Mouse (Mus musculus) gastrocnemius, adult 8-10 months (tissue): ENCODE measurements at regions not wholly inside any gene's neighbourhood (a gene's known extent, or its start where the extent isn't known, plus 50 kb on each side); places are given as distances from the start of the nearest gene placed in this dataset.

ENCODE experiments used
- DNase-seq, 2 experiments: peaks; one replicate each; pipeline ENCODE4 v3.0.0; 2022; ENCODE audit warnings: low spot score in 2 of 2

DNA sequence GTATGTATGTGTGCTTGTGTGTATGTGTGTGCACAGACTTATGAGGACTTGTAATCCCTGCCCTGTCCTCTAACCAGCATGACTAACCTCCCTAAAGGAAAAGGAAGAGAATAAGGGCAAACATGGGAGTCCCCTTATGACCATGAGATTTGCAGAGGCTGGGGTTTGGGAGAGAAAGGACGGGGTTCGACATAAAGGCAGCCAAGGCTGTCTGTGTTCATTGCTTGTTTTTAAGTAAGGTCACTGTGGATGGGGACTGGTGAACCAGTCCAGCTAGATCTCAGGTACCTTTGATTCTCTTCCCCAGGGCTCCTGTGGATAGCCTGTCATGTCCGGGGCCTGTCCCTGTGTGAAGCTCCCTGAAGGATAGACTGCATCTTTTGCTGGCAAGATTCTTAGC, 55.6 kb downstream of the Irf2bp2 start:
- no peak for DNase-seq

GRCm38 (mm10) chr8:126536928-126537618, 56.7 kb downstream of the Irf2bp2 start:
- DNase-seq, result peak in 1 of 2 experiments; percentile 51

DNA sequence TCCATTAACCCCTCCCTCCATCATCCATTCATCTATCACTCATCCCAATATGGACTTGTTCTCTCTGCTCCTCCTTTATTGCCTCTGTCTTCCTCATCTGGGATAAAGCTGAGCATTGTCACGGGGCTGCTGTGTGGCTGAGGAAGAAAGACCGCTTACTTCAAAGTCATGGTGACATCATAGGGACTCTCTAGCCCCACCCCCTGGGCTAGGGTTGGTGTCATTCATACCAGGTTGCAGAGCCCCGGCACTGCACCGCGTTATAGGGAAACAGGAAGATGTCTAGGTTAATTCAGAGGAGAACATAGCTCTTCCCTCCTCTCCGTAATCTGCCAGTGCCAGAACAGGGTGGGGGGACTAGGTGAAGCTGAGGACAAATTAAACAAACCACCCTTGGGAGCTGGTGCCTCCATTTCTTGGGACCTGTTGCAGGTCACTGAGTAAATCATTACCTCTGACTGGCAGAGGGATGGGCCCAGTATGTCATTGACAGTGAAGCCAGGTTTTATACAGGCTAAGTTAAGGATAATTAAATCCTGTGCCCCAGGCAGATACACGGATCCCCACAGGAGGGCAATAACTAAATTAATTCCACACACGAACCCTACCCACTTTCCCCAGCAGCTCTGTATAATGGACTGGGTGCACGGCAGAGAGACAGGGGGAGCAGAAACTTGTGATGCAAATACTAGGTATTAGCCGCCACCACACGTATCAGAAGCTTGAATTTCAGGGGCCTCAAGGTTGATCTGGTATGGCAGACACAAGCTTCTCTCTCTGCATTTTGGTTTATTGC, 57.5 kb downstream of the Irf2bp2 start:
- DNase-seq, result no peak

GRCm38 (mm10) chr8:126532284-126532974, 57.6 kb upstream of the Tarbp1 start:
- peak; percentile 45 to 55 for DNase-seq

DNA sequence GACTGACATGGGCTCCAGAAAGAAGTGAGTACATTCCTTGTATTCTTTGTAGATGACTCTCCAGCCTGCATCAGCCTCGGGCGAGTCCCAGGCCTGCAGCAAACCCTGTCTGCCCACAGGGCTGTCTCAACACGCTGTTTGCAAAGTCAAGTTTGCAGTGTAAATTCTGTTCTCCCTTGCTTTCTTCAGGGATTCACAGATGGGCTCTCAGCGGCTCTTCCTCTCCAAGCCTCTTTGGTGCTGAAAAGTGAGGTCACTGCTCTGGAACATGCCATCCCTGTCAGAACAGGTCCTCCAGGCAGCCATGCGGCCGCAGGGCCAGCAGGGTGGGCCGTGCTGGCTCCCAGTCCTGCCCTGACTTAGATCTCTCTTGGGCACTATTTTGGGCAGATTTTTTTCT, 56.6 kb upstream of the Tarbp1 start:
- DNase-seq, result no peak

DNA sequence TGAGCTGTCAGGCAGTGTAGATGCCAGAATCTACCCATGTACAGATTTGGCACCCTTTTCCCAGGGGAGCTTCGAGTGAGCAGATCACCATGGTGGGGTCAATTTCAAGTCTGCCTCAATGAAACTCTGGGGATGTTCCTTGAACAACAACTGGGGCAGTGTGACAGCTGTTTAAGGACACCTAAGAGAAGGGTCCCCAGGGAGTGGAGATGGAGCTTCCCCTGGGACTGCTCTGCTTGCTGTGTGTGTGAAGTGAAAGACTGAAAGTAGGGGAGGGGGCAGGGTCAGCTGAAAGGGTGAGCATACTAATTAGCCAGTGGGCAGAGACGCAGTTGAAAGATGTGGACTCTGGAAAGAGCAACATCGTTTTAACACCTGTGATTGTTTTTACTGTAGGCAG, 54.5 kb upstream of the Tarbp1 start:
- DNase-seq, result no peak

DNA sequence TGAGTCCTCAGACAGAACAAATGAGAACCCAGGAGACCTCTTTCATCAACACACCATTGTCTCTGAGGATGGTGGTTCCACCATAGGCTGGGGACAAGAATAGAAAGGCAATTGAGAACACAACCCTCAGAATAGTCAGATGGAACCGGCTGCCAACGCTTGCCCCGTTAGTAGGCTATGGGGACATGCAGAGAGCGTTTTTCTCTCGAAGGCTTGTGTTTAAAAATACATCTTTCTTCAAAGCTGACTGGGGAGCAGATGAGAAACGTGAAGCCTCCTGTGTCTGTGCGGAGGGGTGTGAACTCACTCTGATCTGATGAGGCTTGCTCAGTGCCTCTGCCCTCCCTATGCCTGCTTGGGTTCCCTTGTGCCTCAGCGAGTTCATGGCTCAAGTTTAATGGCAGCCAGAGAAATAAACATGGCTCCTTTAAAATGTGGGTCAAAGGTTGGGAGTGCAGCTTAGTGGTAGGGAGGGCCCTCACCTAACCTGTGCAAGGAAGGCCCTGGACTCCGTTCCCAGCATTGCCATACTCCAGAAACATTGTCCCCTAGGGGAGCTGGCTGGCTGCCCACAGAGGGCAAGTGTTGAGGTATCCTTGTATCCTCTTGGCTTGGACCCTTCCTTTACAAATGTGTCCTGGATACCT, 53.7 kb upstream of the Tarbp1 start:
- no peak for DNase-seq

GRCm38 (mm10) chr8:126526864-126527571, 52.2 kb upstream of the Tarbp1 start:
- peak; percentile 27 to 61 for DNase-seq

DNA sequence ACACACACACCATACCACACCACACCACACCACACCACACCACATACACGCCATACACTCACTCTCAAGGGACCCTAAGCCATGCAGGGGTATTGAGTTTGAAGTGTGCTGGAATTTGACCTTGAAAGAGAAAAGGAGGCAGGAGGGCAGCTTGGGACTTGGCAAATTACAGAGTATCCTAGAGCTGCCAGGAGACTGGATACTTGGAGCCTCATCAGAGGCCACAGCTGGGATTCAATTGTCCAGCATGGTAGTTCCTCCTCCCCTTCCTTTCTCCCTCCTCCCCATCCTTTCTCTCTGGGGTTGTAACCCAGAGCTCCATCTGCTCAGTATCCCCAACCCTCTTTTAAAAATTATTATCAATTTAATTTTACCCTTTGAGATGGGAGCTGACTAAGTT, 50.7 kb upstream of the Tarbp1 start:
- no peak for DNase-seq
